Mouse (Mus musculus) embryo, embryonic 10.5 days (tissue): ENCODE measurements at regions not wholly inside any gene's neighbourhood (a gene's known extent, or its start where the extent isn't known, plus 50 kb on each side); places are given as distances from the start of the nearest gene placed in this dataset.
A peak's percentile ranks its signal among the peaks of the same experiment; 100 is the strongest.

Experiments
- DNase-seq: peaks from one replicate; pipeline ENCODE4 v3.0.0-alpha.2; 2015; ENCODE audit warnings: low spot score

- no peak for DNase-seq
These were observed 74.3 kb downstream of the Gp2 start for GRCm38 (mm10) chr7:119384670-119385241.

- DNase-seq, result no peak
These were observed 79.2 kb downstream of the Gp2 start for GRCm38 (mm10) chr7:119379935-119380334.

GRCm38 (mm10) chr7:119364268-119364596, 94.9 kb downstream of the Gp2 start:
- no peak for DNase-seq

GRCm38 (mm10) chr7:119363552-119364267, 95.4 kb downstream of the Gp2 start:
- DNase-seq, result peak; percentile 35

GRCm38 (mm10) chr7:119357338-119357737, 101.7 kb downstream of the Gp2 start:
- no peak for DNase-seq

- DNase-seq, result peak; percentile 66
These were observed 102.8 kb downstream of the Gp2 start for GRCm38 (mm10) chr7:119356251-119356650.

GRCm38 (mm10) chr7:119352571-119352970, 106.5 kb downstream of the Gp2 start:
- DNase-seq, result no peak

- no peak for DNase-seq
These were observed 108.4 kb downstream of the Gp2 start for GRCm38 (mm10) chr7:119350641-119351040.

- no peak for DNase-seq
These were observed 115.7 kb downstream of the Gp2 start for GRCm38 (mm10) chr7:119343380-119343779.

GRCm38 (mm10) chr7:119333102-119333501, 126.0 kb downstream of the Gp2 start:
- no peak for DNase-seq

- DNase-seq, result peak; percentile 23
These were observed 128.5 kb downstream of the Gp2 start for GRCm38 (mm10) chr7:119330460-119331109.

GRCm38 (mm10) chr7:119296307-119296706, 111.9 kb upstream of the Gpr139 start:
- no peak for DNase-seq

- DNase-seq, result no peak
These were observed 107.0 kb upstream of the Gpr139 start for GRCm38 (mm10) chr7:119291442-119291841.

- no peak for DNase-seq
These were observed 100.9 kb upstream of the Gpr139 start for GRCm38 (mm10) chr7:119285290-119285689.

GRCm38 (mm10) chr7:119279896-119280661, 95.7 kb upstream of the Gpr139 start:
- DNase-seq, result no peak

- no peak for DNase-seq
These were observed 88.2 kb upstream of the Gpr139 start for GRCm38 (mm10) chr7:119272621-119273020.

- DNase-seq, result no peak
These were observed 87.0 kb upstream of the Gpr139 start for GRCm38 (mm10) chr7:119271427-119271826.

- DNase-seq, result peak; percentile 1
These were observed 86.5 kb upstream of the Gpr139 start for GRCm38 (mm10) chr7:119270826-119271420.

- no peak for DNase-seq
These were observed 73.8 kb upstream of the Gpr139 start for GRCm38 (mm10) chr7:119258222-119258621.

- DNase-seq, result no peak
These were observed 72.5 kb upstream of the Gpr139 start for GRCm38 (mm10) chr7:119256916-119257315.

GRCm38 (mm10) chr7:119252742-119253141, 68.3 kb upstream of the Gpr139 start:
- DNase-seq, result no peak

- DNase-seq, result no peak
These were observed 67.3 kb upstream of the Gpr139 start for GRCm38 (mm10) chr7:119251679-119252078.
